Mouse (Mus musculus): ENCODE measurements around the gene Ccdc153. TPM values are rescaled to one million over a fixed set of nuclear protein-coding genes. Genes with fewer than 3 reads are reported as not detected.

The Ccdc153 gene
- polyA plus RNA-seq, 1 experiment from 2014 or later, result not detected

GRCm38 (mm10) chr9:44200458-44200857 lies 40.0 kb upstream of the Ccdc153 start:
- ATAC-seq (ENCODE audit: insufficient read depth), result no peak
- H3K9me3 ChIP-seq (ENCODE audit: low read depth, low read length), result no peaks in the 10 kb centered on the region
- no peaks in the 10 kb centered on the region for H3K4me1 ChIP-seq (ENCODE audit: insufficient read depth)
- TF ChIP-seq CTCF (IDR thresholded peaks at IDR 0.05; ENCODE audit: low read depth), result no peak
- no peaks in the 10 kb centered on the region for H3K27me3 ChIP-seq (ENCODE audit: insufficient read depth, low read length)
- H3K27ac ChIP-seq (ENCODE audit: low read depth), result no peak overlapping the region
- H3K36me3 ChIP-seq (ENCODE audit: insufficient read depth), result peaks cover 34% of the 10 kb centered on the region
- no peak for DNase-seq
- H3K4me3 ChIP-seq (ENCODE audit: low read depth, low read length), result no peak overlapping the region
- H3K9ac ChIP-seq, result no peak overlapping the region
- no peak overlapping the region for H3K4me2 ChIP-seq
- WGBS, result 70% methylated on average over 3 of the region's 3 CpGs

GRCm38 (mm10) chr9:44207840-44208239 lies 32.6 kb upstream of the Ccdc153 start:
- no peak for ATAC-seq (ENCODE audit: insufficient read depth)
- Histone ChIP-seq H3K27ac (ENCODE audit: low read depth) (no peak overlapping the region), H3K4me2 (no peak overlapping the region), H3K4me1 (ENCODE audit: insufficient read depth) (no peaks in the 10 kb centered on the region), H3K27me3 (ENCODE audit: insufficient read depth, low read length) (no peaks in the 10 kb centered on the region), H3K9me3 (ENCODE audit: low read depth, low read length) (no peaks in the 10 kb centered on the region), H3K4me3 (ENCODE audit: low read depth, low read length) (no peak overlapping the region), H3K36me3 (ENCODE audit: insufficient read depth) (peaks cover 4% of the 10 kb centered on the region; the same call in 1 of the 2 replicates), H3K9ac (no peak overlapping the region)
- DNase-seq, result no peak
- WGBS, result 90% methylated on average over 2 of the region's 2 CpGs
- no peak for TF ChIP-seq CTCF (IDR thresholded peaks at IDR 0.05; ENCODE audit: low read depth)

GRCm38 (mm10) chr9:44209416-44209815 lies 31.1 kb upstream of the Ccdc153 start:
- Histone ChIP-seq H3K9me3 (ENCODE audit: low read depth, low read length) (no peaks in the 10 kb centered on the region), H3K36me3 (ENCODE audit: insufficient read depth) (peaks cover 9% of the 10 kb centered on the region; the same call in 1 of the 2 replicates), H3K9ac (no peak overlapping the region), H3K4me1 (ENCODE audit: insufficient read depth) (no peaks in the 10 kb centered on the region), H3K27me3 (ENCODE audit: insufficient read depth, low read length) (no peaks in the 10 kb centered on the region), H3K27ac (ENCODE audit: low read depth) (no peak overlapping the region), H3K4me3 (ENCODE audit: low read depth, low read length) (no peak overlapping the region), H3K4me2 (no peak overlapping the region)
- 92% methylated on average over 4 of the region's 4 CpGs for WGBS
- no peak for TF ChIP-seq CTCF (IDR thresholded peaks at IDR 0.05; ENCODE audit: low read depth)
- ATAC-seq (ENCODE audit: insufficient read depth) (no peak), DNase-seq (no peak)

DNA sequence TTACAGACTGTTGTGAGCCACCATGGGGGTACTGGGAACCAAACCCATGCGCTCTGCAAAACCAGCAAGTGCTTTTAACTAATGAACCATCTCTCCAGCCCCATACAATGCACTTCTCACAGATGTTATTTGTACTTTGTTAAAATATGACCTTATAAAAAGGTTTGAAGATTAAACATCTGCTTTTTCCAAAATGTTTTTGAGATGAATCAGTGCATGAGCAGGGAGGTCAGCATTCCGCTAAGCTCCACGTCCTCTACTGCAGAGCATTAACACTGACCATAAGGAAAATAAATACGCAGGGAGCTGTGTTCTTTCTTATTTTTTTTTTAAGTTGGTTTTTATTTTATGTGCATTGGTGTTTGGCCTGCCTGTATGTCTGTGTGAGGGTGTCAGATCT lies 28.1 kb upstream of the Ccdc153 start:
- 91% methylated on average over 4 of the region's 4 CpGs for WGBS
- Histone ChIP-seq H3K4me3 (ENCODE audit: low read depth, low read length) (no peak overlapping the region), H3K27me3 (ENCODE audit: insufficient read depth, low read length) (no peaks in the 10 kb centered on the region), H3K27ac (ENCODE audit: low read depth) (no peak overlapping the region), H3K4me2 (no peak overlapping the region), H3K9ac (no peak overlapping the region), H3K4me1 (ENCODE audit: insufficient read depth) (no peaks in the 10 kb centered on the region), H3K36me3 (ENCODE audit: insufficient read depth) (peaks cover 9% of the 10 kb centered on the region; the same call in 1 of the 2 replicates), H3K9me3 (ENCODE audit: low read depth, low read length) (no peaks in the 10 kb centered on the region)
- DNase-seq (no peak), ATAC-seq (ENCODE audit: insufficient read depth) (no peak)
- TF ChIP-seq CTCF (IDR thresholded peaks at IDR 0.05; ENCODE audit: low read depth), result no peak

DNA sequence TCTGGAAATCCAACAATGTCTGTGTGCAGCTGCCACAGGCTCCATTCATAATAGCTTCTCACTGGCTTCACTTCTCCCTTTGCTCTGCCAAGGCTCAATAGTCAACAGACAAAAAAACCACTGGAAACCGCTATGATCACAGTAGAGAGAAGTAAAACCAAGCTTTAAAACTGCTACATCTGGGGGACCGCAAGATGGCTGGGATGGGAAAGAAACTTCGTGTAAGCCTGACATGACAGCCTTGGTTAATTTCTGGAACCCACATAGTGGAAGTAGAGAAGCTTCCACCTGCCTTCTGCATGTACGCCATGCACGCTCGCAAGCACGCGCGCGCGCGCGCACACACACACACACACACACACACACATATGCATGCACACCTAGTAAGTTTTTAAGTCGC lies 26.9 kb upstream of the Ccdc153 start:
- TF ChIP-seq CTCF (IDR thresholded peaks at IDR 0.05; ENCODE audit: low read depth), result no peak
- Histone ChIP-seq H3K9ac (no peak overlapping the region), H3K4me2 (no peak overlapping the region), H3K36me3 (ENCODE audit: insufficient read depth) (peaks cover 9% of the 10 kb centered on the region; the same call in 1 of the 2 replicates), H3K27ac (ENCODE audit: low read depth) (no peak overlapping the region), H3K4me3 (ENCODE audit: low read depth, low read length) (no peak overlapping the region), H3K4me1 (ENCODE audit: insufficient read depth) (no peaks in the 10 kb centered on the region), H3K9me3 (ENCODE audit: low read depth, low read length) (no peaks in the 10 kb centered on the region), H3K27me3 (ENCODE audit: insufficient read depth, low read length) (no peaks in the 10 kb centered on the region)
- ATAC-seq (ENCODE audit: insufficient read depth), result no peak
- 96% methylated on average over 14 of the region's 14 CpGs for WGBS
- no peak for DNase-seq

- 80% methylated on average over 6 of the region's 6 CpGs for WGBS
- Histone ChIP-seq H3K36me3 (ENCODE audit: insufficient read depth) (no peaks in the 10 kb centered on the region), H3K9me3 (ENCODE audit: low read depth, low read length) (no peaks in the 10 kb centered on the region), H3K27ac (ENCODE audit: low read depth) (no peak overlapping the region), H3K27me3 (ENCODE audit: insufficient read depth, low read length) (no peaks in the 10 kb centered on the region), H3K4me3 (ENCODE audit: low read depth, low read length) (no peak overlapping the region), H3K4me2 (no peak overlapping the region), H3K4me1 (ENCODE audit: insufficient read depth) (no peaks in the 10 kb centered on the region), H3K9ac (no peak overlapping the region)
- no peak for TF ChIP-seq CTCF (IDR thresholded peaks at IDR 0.05; ENCODE audit: low read depth)
- ATAC-seq (ENCODE audit: insufficient read depth), result no peak
- no peak for DNase-seq
Measured at GRCm38 (mm10) chr9:44225993-44226392, 14.5 kb upstream of the Ccdc153 start.

GRCm38 (mm10) chr9:44231609-44232008 lies 8.9 kb upstream of the Ccdc153 start:
- no peak for DNase-seq
- no peak overlapping the region for H3K27ac ChIP-seq (ENCODE audit: low read depth)
- H3K4me1 ChIP-seq (ENCODE audit: insufficient read depth), result 0 out of 2 replicates have a peak, but pooled peaks cover 4% of the 10 kb centered on the region
- H3K4me3 ChIP-seq (ENCODE audit: low read depth, low read length), result no peak overlapping the region
- peak overlapping the region; percentile 77 for H3K4me2 ChIP-seq
- ATAC-seq (ENCODE audit: insufficient read depth), result no peak
- H3K9me3 ChIP-seq (ENCODE audit: low read depth, low read length), result no peaks in the 10 kb centered on the region
- no peak for TF ChIP-seq CTCF (IDR thresholded peaks at IDR 0.05; ENCODE audit: low read depth)
- H3K9ac ChIP-seq, result no peak overlapping the region
- no peaks in the 10 kb centered on the region for H3K27me3 ChIP-seq (ENCODE audit: insufficient read depth, low read length)
- no peaks in the 10 kb centered on the region for H3K36me3 ChIP-seq (ENCODE audit: insufficient read depth)
